Mouse (Mus musculus) adrenal gland, postnatal 4 days (tissue): ENCODE measurements around the gene Noc2l. TPM values are rescaled to one million over a fixed set of nuclear protein-coding genes. Genes with fewer than 3 reads are reported as not detected.
A peak's percentile ranks its signal among the peaks of the same experiment; 100 is the strongest.

Experiments used
- DNase-seq, 2 experiments: peaks; one replicate each; pipeline ENCODE4 v3.0.0; 2021 to 2022; ENCODE audit warnings: low spot score in 2 of 2, mixed read lengths in 2 of 2
- total RNA-seq, 2 experiments: library from RNA; stranded (reverse); gene quantifications; 2 replicates each; pipeline ENCODE4 v1.2.3; 2021

The Noc2l gene
- total RNA-seq, 2 experiments from 2014 or later: 41.5 to 47.3 TPM

DNA sequence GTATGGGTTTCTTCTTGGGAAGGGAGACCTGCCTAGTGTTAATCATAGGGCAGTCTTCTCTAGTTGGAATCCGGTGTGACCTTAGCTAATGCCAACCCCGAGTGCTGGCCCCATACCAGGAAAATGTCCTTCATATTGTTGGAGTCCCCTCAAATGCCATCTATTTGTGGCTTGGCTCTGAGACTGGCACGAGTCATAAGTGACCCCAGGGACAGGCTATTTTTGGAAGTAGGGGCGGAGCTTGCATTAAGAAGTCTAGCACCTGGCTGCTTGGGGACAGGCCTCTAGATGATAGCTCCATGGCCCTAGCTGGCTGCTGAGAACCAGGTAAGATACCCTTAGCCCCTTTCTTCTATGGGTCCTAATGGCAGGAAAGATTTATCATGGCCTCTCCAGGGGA is 20.2 kb upstream of the Noc2l start, which contains the start of gene Perm1:
Gene Perm1, plus strand, starts transcription at position 220 of the 400 bp plus-strand sequence.
- DNase-seq: peak in 1 of 2 experiments; percentile 57

DNA sequence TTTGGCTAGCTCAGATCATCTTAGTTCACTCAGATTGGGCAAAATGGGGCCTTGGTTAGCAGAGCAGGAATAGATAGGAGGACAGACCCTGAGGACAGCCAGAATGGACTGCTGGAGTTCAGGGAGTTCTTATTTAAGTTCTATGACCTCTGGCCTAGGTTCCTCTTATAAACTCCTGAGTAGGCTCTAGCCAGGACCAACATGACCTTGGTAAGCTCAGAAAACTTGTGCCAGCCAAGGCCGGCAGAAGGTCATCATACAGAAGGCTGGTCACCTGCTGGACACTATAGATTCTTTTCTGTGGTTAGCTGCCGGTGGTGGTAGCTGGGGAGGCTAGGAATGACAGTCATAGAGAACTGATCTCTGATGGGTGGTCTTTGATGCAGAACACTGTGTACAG is 19.6 kb upstream of the Noc2l start:
- DNase-seq: no peak

DNA sequence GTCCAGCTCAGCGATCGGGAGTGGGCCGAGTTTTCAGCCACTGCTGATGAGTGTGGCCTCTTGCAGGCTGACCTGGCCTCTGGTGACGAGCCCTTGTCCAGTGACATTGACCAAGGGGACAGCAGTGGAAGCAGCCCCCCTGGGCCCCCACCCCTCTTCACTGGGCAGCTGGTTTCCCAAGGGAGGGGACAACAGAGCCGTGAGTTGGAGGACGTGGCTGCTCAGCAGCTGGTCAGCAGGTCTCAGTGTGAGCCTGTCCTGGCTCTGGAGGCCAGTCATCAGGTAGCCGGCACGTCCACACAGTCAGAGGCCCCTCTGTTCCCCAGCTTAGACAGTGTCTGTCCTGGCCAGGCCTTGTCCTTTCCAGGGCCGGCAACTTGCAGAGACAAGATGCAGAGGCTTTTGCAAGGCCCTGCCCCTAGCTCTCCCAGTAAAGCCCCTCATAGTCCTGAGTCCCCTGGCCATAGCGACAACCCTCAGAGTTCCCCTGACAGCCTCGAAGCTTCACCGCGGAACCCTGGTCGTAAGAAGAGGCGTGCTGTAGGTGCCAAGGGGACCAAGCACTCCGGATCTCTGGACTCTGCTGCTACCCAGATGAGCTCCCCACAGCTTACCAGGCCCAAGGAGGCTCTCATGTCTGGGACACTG is 18.7 kb upstream of the Noc2l start:
- DNase-seq: no peak

DNA sequence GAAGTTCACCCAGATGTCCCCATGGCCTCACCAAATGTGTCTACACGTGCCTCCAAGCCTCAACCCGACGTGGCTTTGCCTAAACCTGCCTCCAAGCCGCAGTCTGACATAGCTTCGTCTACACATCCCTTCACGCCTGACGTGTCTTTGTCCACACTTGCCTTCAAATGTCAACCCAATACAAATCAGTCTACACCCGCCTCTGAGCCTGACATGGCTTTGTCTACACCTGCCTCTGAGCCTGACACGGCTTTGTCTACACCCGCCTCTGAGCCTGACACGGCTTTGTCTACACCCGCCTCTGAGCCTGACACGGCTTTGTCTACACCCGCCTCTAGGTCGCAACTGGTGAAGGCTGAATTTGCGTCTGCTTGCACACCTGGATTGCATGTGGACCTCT is 18.0 kb upstream of the Noc2l start:
- DNase-seq: no peak

DNA sequence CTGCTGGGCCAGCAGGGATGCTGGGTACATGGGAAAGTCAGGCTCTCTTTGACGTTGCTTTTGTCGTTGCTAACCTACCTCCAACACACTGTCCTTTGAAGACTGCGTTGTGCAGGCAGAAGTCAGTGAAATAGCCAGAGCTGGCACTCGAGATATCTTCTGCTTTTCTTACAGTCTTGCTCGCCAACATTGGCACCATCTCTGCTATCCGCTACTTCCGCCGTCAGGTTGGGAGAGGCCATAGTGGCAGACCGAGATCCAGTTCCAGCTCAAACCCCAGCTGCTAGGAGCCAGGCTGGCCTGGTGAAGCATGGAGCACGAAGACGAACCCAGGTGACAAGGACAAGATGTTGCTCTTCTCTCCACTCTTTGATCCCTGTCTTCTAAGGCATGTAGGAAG is 15.9 kb upstream of the Noc2l start:
- DNase-seq: no peak

DNA sequence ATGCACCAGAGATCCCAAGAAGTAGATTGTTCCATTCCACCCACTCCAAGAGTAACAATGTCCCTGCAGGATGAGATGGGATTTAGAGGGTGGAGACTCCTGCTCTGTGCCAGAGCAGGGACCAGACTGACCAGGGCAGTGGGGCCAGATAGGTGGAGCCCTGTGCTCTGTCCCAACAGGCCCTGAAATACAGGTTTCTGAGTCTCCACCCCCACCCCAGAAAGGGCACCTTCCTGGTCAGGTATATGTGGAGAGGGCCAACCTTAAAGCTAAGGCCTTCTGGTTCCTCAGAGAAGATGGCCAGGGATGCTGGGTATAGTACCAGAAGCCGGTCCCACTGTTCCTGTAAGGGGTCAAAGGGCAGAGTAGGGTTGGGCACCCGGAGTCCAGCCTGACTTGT is 11.5 kb upstream of the Noc2l start:
- no peak for DNase-seq

DNA sequence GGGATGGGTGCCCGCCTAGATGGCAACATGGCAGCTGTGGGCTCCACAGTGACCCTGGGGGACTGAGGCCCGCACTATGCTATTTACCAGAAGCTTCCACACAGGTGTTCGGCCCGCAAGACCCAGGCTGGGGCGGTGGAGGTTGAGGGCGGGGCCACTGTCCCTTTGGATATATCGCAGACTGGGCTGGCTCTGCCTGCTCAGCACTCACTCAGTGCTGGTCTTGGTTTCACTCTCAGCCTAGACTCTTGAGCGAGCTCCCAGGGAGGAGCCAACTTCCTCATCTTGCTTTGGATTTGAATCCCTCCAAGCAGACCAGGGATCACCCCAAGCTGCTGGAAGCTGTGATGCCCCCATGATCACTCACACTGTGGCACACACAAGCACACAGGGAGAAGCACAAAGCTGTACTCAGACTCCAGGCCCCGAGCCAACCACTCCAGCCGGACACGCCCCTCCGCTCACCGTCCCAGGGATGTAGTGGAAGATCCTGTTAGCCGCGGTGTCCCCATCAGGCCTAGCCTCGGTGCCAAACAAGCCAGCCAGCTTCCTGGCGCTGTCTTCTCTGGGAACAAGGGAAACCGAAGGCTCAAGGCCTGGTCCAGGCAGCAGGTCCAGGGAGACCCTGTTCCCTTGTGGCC is 7.9 kb upstream of the Noc2l start:
- DNase-seq: no peak

DNA sequence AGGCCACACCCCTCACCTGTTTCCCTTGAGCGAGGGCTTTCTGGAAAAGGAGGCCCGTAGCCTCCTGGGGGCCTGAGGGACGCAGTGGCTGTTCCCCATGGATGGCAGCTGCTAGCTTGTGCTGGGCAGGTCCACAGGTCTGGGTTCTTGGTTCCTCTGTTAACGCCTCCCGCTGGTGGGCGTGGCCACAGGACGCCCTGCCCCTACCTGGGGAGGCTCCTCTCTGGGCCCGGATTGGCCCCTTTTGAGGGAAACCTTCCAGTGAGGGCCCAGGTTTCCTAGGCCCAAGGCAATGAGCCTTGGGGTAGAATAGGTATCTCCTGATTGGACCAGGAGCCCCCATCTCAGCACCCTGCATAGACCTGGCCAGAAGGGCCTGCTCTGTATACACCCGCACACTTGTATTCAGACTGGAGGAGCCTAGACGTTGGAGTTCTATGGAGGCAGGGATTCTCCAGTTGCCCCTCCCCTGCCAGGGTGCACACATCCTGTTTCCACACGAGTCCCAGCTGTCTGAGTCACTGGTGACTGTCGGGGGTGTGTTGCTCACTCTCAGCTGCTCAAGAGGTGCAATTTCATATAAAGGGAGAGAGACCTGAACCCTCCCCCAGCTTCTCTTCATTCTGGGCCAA is 7.3 kb upstream of the Noc2l start:
- no peak for DNase-seq

DNA sequence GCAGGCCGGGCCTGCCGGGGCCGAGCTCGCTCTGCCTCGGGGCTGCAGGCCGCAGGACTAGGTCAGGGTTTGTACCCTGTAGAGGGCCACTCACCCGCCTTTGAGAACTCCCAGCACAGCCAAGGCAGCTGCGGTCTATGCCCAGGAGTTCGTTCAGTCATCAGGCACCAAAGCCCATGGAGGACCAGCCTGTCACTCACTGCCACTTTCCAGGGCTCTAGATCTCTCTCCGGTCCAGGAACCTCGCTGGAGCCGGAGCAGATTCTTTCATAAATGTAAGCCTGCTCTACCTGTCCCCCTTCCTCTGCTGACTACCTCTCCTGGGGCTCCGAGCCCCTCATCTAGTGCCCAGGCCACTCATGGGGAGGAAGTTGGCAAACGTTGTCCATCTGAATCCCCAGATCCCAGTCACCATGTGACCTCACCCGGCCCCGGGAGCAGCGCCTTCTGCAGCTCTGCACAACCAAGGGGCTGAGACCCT is 1.7 kb upstream of the Noc2l start:
- no peak for DNase-seq

DNA sequence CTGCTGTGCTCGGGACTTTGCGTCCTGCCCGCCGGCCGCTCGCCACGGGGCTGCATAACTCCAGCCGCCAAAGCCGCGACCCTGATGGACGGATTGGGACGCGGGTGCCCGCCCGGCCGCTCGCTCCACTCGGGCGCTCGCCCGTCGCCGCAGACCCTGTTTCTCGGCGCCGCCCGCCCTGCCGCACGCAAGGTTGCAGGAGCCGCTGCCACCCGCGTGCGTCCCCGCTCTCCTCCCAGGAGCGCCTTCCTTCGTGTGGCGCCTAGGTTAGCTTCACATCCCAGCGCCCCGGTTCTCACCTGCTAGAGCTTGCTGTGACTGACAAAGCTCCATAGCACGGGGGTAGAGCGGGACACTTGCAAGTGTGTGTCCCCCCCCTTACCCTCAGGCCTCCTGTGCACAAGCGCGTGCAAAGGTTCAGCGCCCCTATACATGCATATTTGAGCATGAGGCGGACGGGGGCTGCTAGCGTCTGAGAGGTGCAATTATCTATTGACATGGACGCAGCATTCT is 1.1 kb upstream of the Noc2l start, which contains the start of gene Plekhn1:
Gene Plekhn1, minus strand, starts transcription at position 157 of the 513 bp plus-strand sequence.
- peak; percentile 57 to 67 for DNase-seq

DNA sequence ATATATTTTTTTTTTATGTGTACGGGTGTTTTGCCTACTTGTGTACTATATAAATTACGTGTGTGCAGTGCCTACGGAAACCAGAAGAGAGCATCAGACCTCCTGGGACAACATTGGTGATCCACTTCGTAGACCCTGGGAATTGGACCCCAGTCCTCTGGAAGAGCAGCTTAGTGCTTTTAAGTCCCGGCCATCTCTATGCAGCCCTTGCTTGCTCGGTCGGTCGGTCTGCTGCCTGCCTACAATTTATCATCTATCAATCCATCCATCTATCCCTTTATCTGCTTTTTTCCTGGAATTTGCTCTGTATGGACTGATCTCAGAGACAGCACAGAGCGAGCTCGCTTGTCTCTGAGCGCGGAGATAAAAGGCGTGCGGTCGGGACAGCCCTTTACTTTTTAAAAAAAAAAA is 445 bp upstream of the Noc2l start:
- no peak for DNase-seq

DNA sequence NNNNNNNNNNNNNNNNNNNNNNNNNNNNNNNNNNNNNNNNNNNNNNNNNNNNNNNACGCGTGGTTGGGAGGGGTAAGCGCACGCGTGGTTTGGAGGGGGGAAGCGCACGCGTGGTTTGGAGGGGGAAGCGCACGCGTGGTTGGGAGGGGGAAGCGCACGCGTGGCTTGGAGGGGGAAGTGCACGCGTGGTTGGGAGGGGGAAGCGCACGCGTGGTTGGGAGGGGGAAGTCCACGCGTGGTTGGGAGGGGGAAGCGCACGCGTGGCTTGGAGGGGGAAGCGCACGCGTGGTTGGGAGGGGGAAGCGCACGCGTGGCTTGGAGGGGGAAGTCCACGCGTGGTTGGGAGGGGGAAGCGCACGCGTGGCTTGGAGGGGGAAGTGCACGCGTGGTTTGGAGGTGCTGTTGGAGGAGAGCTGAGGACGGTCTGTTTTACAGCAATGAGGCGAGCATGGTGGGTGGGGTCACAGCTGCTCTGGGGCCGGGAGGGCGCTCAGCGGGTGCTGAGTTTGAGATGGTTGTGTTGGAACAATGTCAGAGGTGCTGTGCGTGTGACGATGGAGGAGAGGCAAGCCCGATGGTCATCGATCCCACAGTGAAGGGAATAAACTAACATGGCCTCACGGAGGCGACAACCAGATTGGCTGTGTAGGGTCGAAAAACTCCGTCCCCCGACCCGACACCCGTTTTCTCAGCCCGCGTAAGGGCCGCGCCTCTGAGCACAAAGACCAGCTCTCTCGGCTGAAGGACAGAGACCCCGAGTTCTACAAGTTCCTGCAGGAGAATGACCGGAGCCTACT is 1.0 kb downstream of the Noc2l start:
- DNase-seq: no peak

DNA sequence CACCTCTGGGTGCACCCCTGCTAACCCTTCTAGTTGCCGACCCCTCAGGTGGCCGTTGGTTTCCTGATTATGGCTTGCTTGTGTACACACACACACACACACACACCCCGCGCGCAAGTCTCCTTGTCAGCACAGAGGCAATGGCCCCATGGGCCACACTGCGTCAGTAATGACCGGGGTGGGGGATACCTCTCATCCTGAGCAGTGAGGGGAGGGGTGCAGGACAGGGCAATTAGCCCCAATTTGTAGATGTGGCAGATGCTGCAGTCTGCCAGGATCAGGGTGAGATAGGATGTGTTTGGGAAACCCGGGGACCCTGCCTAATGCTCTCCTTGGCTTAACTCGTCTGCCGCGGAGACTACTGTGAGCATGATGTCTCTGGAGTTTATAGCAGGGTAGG is 13.8 kb downstream of the Noc2l start:
- DNase-seq: no peak

DNA sequence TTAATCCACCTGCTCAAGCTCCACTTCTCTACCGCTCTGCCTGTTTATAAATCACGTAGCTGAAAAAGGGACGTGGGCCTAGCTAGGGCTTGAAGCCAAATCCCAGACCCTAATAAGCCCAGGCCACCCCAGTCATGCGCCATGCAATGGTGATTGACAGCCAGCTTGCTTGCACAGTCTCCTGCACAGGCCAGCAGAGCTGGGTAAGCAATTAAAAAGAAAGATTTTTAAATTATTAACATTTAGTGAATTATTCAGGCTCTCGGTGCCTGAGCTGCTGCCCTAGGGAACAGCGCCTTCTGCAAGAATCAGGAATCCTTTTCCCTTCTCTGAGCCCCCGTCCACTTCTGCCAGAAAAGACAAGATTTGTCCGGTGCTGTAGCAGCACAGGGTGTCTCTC is 15.3 kb downstream of the Noc2l start:
- no peak for DNase-seq

DNA sequence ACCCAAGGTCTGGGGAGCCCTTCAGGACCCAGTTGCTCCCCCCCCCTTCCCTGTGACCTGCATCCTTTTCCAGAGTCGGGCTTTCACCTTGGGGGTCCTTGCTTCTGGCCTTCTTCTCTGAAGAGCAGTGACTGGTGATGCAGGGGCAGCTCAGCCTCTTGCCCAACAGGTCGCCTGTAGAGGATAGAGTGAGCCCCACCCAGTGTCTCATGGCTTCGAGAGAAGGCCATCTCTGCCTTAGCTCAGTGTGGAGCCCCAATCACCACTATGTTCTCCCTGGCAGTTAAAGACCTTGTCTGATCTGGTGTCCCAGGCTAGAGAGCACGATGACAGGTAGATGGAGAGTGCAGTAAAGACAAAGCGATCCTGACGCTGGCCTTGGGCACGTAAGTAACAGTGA is 16.3 kb downstream of the Noc2l start:
- no peak for DNase-seq

DNA sequence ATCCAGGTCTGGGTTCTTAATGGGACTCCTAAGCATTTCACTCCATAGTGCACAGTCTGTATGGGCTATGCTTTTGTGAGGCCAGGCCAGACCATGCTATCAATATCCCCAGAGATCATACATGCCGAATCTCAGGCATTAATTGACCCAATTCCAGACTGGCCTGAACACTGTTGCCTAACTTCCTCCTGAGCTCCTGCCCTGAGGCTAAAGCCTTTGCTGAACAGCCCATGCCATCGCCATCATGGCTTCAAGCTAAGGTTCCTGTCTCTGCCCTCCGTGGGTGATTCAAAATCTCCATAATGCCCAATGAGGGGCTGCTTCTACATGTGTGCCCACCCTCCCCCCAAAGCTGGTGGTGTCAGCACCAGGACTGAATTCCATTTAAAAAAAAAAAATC is 16.8 kb downstream of the Noc2l start:
- no peak for DNase-seq

DNA sequence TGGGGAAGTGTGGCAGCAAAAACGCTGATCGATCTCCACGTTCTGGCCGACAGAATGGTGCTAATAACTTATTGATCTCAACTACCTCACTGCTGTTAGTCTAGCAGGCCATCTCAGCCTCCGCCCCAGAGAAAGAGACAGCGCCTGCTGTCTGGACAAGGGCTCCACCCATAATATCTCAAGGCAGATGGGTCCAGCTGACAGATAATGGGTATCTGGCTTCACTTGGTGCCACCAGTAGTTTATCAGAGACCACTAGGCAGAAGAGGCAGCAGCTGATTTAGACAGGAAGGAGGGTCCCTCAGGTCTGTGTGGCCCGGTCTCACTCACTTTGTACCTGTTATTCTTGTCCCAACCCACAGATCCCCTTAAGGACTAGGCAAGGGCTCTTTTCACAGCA is 17.2 kb downstream of the Noc2l start:
- DNase-seq: no peak

DNA sequence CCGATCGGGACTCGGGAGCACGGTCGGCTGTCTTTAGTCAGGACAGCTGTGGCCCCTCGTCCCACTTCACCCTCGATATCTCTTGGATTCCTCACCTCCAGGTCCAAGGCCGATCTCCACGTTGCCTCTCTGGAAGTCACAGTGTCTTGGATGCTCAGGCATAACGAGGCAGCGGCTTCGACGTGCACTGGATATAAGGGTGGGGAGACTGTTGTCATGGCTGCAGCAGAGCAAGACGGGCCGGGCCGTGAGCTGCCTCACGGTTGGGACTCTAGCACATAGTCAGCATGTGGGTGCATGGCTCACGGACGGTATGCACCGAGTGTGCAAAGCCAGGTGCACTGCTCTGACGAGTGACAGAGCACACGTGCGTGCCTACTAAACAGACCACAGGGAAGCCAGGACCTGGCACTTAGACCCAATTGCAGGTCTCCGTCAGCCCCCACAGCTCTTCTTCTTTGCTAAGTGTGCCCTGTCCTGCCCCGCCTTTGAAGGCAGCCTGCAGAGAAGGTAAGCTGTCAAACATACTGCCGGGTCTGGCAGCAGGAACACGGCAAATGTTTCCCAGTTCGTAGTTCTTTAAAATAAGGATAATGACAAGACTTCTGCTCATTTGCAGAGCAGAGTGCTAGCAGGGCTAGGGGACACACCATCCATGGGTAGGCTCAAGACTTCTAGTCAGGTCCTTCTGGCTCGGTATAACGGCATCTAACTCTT is 18.7 kb downstream of the Noc2l start:
- DNase-seq: no peak

DNA sequence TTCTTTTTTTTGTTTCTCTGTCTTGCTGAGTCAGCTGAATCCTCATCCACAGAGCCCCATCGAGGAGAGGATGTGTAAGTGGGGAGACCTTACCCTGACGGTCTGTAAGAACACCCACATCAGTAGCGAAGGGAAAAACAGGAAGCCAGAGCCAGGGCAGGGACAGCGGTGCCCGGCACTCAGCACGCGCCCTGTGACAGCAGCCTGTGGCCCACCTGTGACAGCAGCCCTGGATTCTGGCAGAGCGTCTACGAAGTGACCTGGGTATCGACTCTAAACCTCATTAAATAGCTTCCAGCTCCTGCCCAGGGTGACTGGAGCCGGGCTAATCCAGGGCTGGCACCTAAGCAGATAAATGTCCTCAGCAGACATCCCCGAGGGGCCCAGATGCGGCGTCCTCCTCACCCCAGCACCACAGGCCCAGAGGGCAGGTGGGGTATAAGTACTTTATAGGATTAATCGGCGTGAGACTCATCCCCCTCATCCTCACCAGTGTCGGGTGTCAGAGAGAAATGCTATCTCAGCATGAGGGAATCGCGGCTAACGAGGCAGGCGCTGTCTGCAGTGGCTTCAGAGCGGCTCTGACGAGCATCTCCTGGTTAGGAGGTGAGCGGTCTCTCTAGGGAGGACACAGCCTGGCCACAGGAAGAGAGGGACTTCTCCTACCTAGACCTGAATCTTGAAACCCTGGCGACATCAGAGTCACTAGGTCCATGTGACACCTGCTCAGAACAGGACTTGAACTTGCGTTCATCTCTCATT is 19.4 kb downstream of the Noc2l start, which contains the start of gene Samd11:
Gene Samd11, minus strand, starts transcription at position 580 of the 762 bp plus-strand sequence.
- DNase-seq: no peak
